In genomic region chr15:30424290-30424689, GRCm38 (mm10) we compare ENCODE assay signal across 11 mouse cellular contexts.
A peak's percentile ranks its signal among the peaks of the same experiment; 100 is the strongest.
DNase-seq lines count a peak whose midpoint lies in the region; ATAC-seq and TF ChIP-seq lines count a peak whose summit lies in the region.
"Had no signal": no experiment of that assay in that cellular context is flagged by ENCODE, and none has a peak within 500 bp of the region (broad histone marks: within the 10 kb centered on the region; RNA-seq: fewer than 3 reads in every experiment).

No protein-coding gene starts in this region.

- no peaks in the 10 kb centered on the region for H3K36me3 ChIP-seq in intestine, postnatal 0 days (ENCODE audit: control insufficient read depth, insufficient read depth)
- no peaks in the 10 kb centered on the region for H3K36me3 ChIP-seq in intestine, embryonic 15.5 days
- H3K36me3 ChIP-seq in forebrain, embryonic 15.5 days, result no peaks in the 10 kb centered on the region
- H3K36me3 ChIP-seq in midbrain, embryonic 15.5 days (replicated peaks), result no peaks in the 10 kb centered on the region
- H3K36me3 ChIP-seq: heart, embryonic 13.5 days; limb, embryonic 12.5 days had no signal

- no peak overlapping the region for H3K4me3 ChIP-seq in intestine, postnatal 0 days (ENCODE audit: low read depth, low read length)
- H3K4me3 ChIP-seq in intestine, embryonic 15.5 days (replicated peaks), result no peak overlapping the region
- H3K4me3 ChIP-seq in forebrain, embryonic 15.5 days, result no peak overlapping the region
- H3K4me3 ChIP-seq in midbrain, embryonic 15.5 days, result no peak overlapping the region
- H3K4me3 ChIP-seq: heart, embryonic 13.5 days; limb, embryonic 12.5 days; megakaryocyte, embryonic 14.5 days had no signal

- 61% methylated on average over 9 of the region's 9 CpGs for WGBS in intestine, postnatal 0 days
- WGBS in intestine, embryonic 15.5 days, result 55% methylated on average over 9 of the region's 9 CpGs
- 57% methylated on average over 9 of the region's 9 CpGs for WGBS in forebrain, embryonic 15.5 days
- 52% methylated on average over 9 of the region's 9 CpGs for WGBS in midbrain, embryonic 15.5 days

- H3K27me3 ChIP-seq in intestine, postnatal 0 days (replicated peaks; ENCODE audit: control insufficient read depth, insufficient read depth, low read length), result no peaks in the 10 kb centered on the region
- H3K27me3 ChIP-seq in intestine, embryonic 15.5 days (replicated peaks), result no peaks in the 10 kb centered on the region
- H3K27me3 ChIP-seq in forebrain, embryonic 15.5 days, result no peaks in the 10 kb centered on the region
- H3K27me3 ChIP-seq in midbrain, embryonic 15.5 days (replicated peaks), result no peaks in the 10 kb centered on the region
- H3K27me3 ChIP-seq: heart, embryonic 13.5 days; limb, embryonic 12.5 days; megakaryocyte, embryonic 14.5 days had no signal

- DNase-seq in brain, embryonic 14.5 days (ENCODE audit: low read depth), result peak; percentile 79
- DNase-seq in urinary bladder, adult 18-20 months (ENCODE audit: low spot score in 2 of 2), result no peak
- DNase-seq in lung, postnatal 36 days, result no peak
- DNase-seq in spleen, adult 18-20 months, result no peak

- no peak overlapping the region for H3K4me2 ChIP-seq in intestine, postnatal 0 days (replicated peaks; ENCODE audit: low read depth)
- H3K4me2 ChIP-seq in intestine, embryonic 15.5 days (replicated peaks), result no peak overlapping the region
- no peak overlapping the region for H3K4me2 ChIP-seq in forebrain, embryonic 15.5 days (replicated peaks)
- H3K4me2 ChIP-seq in midbrain, embryonic 15.5 days, result no peak overlapping the region
- H3K4me2 ChIP-seq: heart, embryonic 13.5 days; limb, embryonic 12.5 days had no signal

- no peaks in the 10 kb centered on the region for H3K9me3 ChIP-seq in intestine, postnatal 0 days (ENCODE audit: control insufficient read depth)
- H3K9me3 ChIP-seq in intestine, embryonic 15.5 days, result no peaks in the 10 kb centered on the region
- H3K9me3 ChIP-seq in forebrain, embryonic 15.5 days, result no peaks in the 10 kb centered on the region
- no peaks in the 10 kb centered on the region for H3K9me3 ChIP-seq in midbrain, embryonic 15.5 days
- H3K9me3 ChIP-seq: heart, embryonic 13.5 days; limb, embryonic 12.5 days; megakaryocyte, embryonic 14.5 days had no signal

- TF ChIP-seq CTCF in intestine, postnatal 0 days (IDR thresholded peaks at IDR 0.05; ENCODE audit: low read depth), result peak; percentile 27; the same call in 1 of the 2 replicates
- peak; percentile 57; the same call in 1 of the 2 replicates for TF ChIP-seq CTCF in brain, embryonic 14.5 days (IDR thresholded peaks at IDR 0.05; ENCODE audit: borderline replicate concordance, extremely low read depth, insufficient read depth, insufficient read length)

- no peak for ATAC-seq in intestine, postnatal 0 days
- ATAC-seq in intestine, embryonic 15.5 days, result no peak
- ATAC-seq in forebrain, embryonic 15.5 days (replicated peaks), result peak; percentile 73
- 0 out of 2 replicates have a peak, but pooled peaks have one; percentile 64 for ATAC-seq in midbrain, embryonic 15.5 days (replicated peaks)

- no peak overlapping the region for H3K9ac ChIP-seq in intestine, postnatal 0 days (ENCODE audit: low read depth, low read length)
- no peak overlapping the region for H3K9ac ChIP-seq in intestine, embryonic 15.5 days
- no peak overlapping the region for H3K9ac ChIP-seq in forebrain, embryonic 15.5 days (replicated peaks)
- no peak overlapping the region for H3K9ac ChIP-seq in midbrain, embryonic 15.5 days
- H3K9ac ChIP-seq: heart, embryonic 13.5 days; limb, embryonic 12.5 days had no signal

- TF ChIP-seq POLR2A in brain, embryonic 14.5 days (IDR thresholded peaks at IDR 0.05; ENCODE audit: borderline replicate concordance, extremely low read depth, insufficient read depth, insufficient read length, poor library complexity, severe bottlenecking), result no peak

- no peak overlapping the region for H3K27ac ChIP-seq in intestine, postnatal 0 days (ENCODE audit: low read depth, low read length)
- H3K27ac ChIP-seq in intestine, embryonic 15.5 days, result no peak overlapping the region
- no peak overlapping the region for H3K27ac ChIP-seq in forebrain, embryonic 15.5 days (replicated peaks)
- H3K27ac ChIP-seq in midbrain, embryonic 15.5 days, result no peak overlapping the region
- H3K27ac ChIP-seq: heart, embryonic 13.5 days; limb, embryonic 12.5 days had no signal

- no peaks in the 10 kb centered on the region for H3K4me1 ChIP-seq in intestine, postnatal 0 days (replicated peaks; ENCODE audit: control insufficient read depth, insufficient read depth, low read length)
- H3K4me1 ChIP-seq in intestine, embryonic 15.5 days (replicated peaks), result no peaks in the 10 kb centered on the region
- no peaks in the 10 kb centered on the region for H3K4me1 ChIP-seq in forebrain, embryonic 15.5 days
- no peaks in the 10 kb centered on the region; the same call in 1 of the 2 replicates for H3K4me1 ChIP-seq in midbrain, embryonic 15.5 days
- H3K4me1 ChIP-seq: heart, embryonic 13.5 days; limb, embryonic 12.5 days; megakaryocyte, embryonic 14.5 days had no signal

Comparison
In these comparisons a context has a peak if more than half of its experiments do, and no peak if none do; other contexts are left out.
1. ATAC-seq: peak in forebrain, embryonic 15.5 days (single experiment) and midbrain, embryonic 15.5 days (single experiment); none in intestine, postnatal 0 days (single experiment) and intestine, embryonic 15.5 days (single experiment).